Mouse (Mus musculus): ENCODE results near the gene Nsfl1c. TPM values are rescaled to one million over a fixed set of nuclear protein-coding genes. Genes with fewer than 3 reads are reported as not detected.
"Not testable (repeated sequence)": the region's sequence is repeated elsewhere in the genome, so short reads cannot be mapped to it uniquely, and the experiment has no call there.

The Nsfl1c gene
- total RNA-seq (2021), result 10 to 100 TPM; 79.2 to 83.6 TPM

DNA sequence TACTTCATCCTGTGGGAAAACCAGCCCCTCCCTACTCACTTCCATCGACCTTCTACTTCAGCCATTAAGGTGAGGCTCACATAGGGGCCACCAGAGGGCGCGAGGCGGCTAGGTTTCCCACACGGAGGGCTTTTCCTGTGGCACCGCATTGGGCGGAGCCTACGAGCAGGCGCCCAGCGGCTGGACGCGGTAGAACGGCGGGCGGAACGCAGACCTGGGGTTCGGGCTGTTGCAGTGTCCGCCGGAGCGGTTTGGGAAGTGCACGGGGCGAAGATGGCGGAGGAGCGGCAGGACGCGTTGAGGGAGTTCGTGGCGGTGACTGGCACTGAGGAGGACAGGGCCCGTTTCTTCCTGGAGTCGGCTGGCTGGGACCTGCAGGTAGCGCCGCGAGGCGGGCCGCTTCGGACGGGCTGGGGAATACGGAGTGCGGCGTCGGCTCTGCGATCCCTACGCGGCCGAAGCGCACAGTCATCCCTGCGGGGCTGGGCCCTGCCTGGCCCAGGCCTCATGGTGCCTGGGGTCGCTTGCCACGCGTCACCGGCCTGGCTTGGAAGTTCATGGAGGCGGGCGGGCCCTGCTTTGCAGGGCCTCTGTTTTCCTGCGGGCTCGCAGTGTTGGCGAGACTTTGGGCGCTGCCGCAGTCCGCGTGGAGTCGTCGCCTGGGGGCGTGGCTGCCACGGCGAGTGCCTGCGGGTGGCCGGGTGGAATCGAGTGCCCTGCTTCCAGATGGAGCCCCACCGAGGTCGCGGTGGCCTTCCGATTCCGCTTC is at the start of gene Nsfl1c:
Gene Nsfl1c, plus strand, starts transcription at position 148 of the 769 bp plus-strand sequence.
- DNase-seq, result peak; percentile 97
- intact Hi-C loops (cut with DNase I), result loop anchor here (1.0 to 5.0 kb wide), 5 partner anchors 49 to 817 kb away; partner anchors contain the start of gene Fkbp1a

DNA sequence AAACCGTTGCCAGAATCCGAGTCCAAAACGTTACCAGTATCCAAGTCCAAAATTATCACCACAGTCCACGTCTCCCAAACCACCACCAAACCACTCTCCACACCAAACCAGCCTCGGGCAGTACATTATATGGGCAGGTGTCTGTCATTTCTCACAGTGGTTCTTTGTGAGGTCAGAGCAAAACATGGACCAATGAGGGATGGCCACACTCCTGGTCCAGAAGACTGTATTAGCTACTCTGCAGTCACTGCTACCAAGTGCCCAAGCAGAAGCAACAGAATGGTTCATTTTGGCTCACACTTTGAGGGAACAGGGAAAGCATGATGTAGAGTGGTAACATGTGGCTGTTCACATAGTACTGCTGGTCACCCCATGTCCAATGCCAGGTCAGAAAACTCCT is 17.9 kb upstream of the Nsfl1c start, which contains the start of gene 4921509C19Rik:
Gene 4921509C19Rik, minus strand, starts transcription at position 101 of the 400 bp plus-strand sequence.
- intact Hi-C loops (cut with DNase I); DNase-seq: not testable (repeated sequence)

DNA sequence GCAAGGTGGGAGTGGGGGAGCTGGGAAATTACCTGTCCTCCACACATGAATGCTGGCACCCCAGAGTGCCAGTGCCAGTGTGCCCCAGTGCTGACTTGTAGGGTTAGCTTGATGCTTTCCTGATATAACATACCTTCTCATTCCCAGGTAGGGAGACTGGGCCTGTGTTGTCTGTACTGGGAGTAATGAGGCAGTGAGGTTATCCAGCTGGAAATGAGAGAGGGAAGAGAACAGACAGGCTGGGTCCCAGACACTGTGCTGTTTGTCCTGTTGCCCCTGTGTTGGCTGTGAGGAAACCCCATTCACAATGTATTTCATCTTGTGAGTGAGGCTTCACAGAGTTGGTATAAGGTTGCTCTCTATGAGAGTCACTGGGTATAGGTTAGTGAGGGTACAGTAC is 7.5 kb upstream of the Nsfl1c start:
- no peak for DNase-seq
- intact Hi-C loops (cut with DNase I), result no loop called here

DNA sequence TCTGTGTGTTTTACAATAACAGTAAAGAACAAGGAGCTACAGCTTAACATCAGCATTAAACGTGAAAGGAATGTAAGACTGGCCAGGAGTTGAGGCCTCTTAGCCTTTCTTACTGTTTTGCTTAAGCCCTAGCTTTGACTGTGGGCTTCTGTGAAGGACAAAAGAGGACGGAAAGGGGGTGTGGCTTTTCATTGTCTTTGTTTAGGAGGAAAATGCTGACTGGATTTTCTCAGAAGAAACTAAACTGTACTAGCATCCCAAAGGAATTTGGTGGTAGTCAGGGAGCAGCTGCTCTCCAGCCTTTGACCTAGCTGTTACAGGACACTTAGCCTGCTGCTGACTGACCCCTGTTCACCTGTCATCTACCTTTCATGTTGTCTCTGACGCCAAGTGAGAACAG is 4.4 kb downstream of the Nsfl1c start:
- intact Hi-C loops (cut with DNase I), result no loop called here
- no peak for DNase-seq

DNA sequence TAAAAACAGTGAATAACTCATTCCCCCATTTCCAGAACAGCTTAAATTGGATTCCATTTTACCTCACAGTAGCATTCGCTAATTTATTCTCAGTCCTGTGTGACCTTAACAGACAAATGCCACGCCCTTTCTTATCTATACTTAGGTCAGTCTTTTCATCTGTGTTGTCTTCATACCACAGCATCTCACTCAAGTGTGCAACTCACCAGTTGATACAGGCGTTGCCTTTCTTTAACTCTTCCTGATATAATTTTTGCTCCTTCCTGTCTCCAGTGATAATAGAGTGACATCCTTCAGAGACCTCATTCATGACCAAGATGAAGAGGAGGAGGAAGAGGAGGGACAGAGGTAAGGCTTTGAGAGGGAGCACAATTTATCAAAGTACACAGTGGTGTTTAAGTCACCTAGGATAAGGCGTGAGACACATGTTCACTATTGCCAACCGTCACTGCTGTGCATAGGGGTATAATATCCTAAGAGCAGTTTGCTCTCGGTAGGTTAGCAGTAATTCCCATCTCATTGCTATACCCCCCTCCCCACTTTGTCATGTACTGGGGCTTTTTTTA is 6.5 kb downstream of the Nsfl1c start:
- DNase-seq, result no peak
- intact Hi-C loops (cut with DNase I), result no loop called here

DNA sequence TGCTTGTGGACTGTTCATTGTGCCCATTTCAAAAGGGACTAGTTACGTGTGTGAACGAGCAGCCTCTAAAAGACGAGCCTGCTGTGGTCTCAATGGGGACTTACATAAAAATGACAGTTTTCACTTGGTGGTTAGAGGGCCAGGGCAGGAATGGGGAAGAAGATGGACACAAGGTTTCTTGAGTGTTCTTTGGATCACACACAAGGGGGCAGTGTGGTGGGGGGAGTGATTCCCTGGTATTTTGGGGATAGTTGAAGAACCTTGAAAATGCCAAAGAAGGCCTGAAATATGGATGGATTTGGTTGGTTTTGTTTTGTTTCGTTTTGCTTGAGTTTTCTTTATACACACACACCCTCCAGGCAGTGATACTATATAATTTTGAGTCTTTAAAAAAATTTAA is 10.2 kb downstream of the Nsfl1c start:
- DNase-seq, result no peak
- intact Hi-C loops (cut with DNase I), result no loop called here

DNA sequence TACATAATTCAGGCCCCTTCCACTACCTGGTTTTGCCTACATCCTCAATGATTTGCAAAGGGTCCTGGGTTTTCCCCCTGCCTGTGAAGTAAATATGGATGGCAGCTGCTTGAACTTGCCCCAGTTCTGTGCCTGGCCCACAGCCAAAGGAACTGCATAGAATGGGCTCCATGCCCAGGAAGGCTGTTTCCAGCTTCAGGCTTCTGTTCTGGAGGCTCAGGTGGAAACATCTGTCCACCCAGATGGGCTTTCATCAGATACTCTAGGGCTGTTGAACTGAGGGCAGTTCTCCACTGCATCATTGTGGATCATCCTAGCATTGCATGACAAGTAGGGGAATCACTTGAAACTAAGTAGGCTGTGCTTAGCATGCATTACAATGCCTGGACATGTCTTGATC is 18.2 kb downstream of the Nsfl1c start:
- intact Hi-C loops (cut with DNase I), result no loop called here

DNA sequence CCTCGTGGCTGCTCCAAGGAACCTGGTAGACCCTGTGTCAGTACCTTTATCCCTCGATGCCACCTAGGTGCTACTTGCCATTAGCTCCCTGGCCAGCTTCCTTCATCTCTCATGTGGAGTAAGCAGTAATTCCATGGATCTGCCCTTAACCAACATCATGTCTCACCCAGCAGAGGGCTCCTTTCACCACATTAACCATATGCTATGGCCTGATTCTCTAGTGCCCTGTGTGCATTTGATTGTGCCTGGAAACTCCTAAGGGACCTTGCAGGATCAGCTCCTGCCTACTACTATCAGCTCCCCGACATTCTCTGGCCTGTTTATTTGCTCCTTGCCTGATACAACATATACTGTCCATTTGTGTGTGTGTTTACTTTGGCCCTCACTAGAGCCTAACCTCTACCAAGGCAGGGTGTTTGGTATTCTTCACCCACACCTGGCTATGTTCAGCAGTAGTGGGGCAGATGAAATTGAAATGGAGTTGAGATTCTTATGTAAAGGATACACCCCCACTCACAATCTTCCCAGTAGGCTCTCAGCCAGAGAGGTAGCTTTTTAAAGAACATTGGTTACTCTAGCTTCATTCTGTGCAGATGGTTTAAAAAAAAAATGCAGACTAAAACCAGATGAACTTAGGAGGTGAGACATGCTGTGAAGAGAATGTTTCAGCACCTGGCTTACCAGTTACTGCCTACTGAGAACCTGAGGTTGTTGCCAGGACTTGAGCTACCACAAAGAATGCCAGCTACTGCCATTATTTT is 19.7 kb downstream of the Nsfl1c start:
- intact Hi-C loops (cut with DNase I), result no loop called here
- no peak for DNase-seq

More for the DNA sequence above, 18.2 kb downstream of the Nsfl1c start:
- peak; percentile 34 to 59 for DNase-seq

DNA sequence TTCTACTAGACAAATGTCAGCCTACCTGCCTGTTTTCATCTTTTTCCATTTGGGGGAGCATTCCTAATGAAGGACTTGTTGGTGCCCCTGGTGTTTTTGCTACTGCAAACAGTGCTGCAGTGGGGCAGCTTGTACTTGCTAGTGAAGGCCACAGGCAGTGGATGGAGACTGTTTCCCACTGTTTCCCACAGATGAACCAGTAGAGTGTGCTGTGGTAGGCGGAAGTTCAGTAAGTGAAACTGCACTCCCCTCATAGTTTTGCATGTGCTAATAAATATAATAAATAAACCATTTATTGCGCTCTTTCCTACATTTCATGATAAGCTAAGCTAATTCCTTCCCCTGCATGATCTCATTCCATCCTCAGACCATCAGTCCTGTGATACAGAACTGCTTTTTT is 25.0 kb downstream of the Nsfl1c start:
- DNase-seq, result no peak
- intact Hi-C loops (cut with DNase I), result no loop called here

DNA sequence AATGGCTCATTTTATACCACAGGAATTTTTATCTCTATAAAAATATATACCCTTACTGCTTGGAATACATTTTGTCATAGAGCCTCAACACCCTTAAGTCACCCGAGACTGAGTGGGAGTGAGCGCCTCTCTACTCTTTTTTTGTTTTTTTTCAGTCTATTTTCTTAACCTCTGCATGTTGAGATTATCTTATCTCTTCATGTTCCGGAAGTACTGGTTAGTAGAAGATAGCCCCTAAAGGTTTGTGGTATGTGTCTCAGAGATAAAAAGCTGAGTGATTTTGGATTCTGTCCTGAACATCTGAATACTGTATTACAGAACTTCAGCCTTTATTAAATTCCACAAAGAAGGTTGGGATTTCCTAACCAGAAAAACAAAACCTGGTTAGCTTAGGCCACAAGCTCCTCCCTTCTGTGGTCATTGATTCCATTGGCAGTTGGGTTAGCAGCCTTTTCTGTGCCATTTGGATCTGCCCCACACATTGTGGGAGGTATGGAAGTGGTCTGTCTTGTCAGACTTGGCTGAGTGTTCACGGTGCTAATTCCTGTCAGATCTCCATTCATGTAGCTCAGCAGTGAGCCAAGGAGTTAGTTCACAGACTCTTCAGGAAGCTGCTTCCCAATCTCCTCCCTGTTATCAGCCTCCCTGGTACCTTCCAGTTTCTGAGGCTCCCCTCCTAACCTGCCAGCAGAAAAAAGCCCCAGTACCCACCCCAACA is 30.5 kb downstream of the Nsfl1c start:
- intact Hi-C loops (cut with DNase I), result no loop called here
- no peak for DNase-seq

DNA sequence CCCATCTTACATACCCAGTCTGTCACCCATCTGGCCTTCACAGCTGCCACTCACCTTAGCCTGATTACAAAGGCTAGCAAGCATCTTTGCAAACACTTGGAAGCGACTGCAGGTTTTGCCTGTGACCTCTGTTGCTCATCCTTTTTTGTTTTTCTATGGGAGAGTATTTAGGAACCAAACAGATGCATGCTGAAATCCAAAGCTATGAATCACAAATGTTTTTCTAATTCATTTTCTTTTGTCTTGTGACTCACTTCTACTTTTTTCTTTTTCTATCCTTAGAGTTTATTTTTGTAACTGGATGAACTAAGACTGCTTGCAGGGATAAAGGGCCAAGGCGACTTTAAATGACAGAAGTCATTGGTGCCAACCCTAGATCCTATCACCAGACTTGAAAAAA is 31.5 kb downstream of the Nsfl1c start:
- DNase-seq, result no peak
- intact Hi-C loops (cut with DNase I), result no loop called here

DNA sequence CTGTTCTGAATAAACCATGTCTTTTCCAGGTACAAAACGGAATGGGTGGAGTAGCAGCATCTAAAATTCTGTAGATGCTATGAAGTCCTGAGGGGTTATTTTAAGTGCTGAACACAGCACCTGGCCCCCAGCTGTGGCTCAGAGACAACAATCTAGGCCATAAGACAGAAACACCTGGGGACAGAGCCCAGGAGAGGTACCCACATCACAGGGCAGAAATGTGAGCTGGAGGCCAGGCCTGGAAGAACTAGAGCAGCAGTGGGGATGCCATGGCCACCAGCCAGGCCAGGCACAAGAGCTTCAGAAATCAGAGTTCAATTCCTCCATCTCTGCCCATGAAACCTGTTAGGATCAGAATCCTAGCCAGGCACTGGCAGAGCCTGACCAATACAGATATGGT is 34.1 kb downstream of the Nsfl1c start:
- no peak for DNase-seq

DNA sequence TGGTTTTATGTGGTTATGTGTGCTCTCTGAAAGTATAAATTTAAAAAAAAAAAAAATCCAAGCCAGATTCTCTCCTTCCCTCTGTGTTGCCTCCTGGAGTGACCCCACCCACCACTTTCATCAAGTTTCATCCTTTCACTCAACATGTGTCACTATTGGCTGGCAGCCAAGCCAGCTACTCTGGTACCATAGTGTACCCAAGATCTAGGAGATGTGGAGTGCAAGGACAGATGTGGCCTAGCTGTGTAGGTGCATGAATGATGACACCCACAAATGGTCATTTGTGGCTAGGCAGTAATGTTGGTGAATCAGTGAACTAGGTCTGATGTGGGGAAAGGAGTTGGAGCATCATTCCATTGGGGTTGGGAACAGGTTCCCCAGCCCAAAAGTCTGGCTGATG is 35.2 kb downstream of the Nsfl1c start:
- DNase-seq, result no peak

More for the DNA sequence above, 34.1 kb downstream of the Nsfl1c start:
- intact Hi-C loops (cut with DNase I), result no loop called here

DNA sequence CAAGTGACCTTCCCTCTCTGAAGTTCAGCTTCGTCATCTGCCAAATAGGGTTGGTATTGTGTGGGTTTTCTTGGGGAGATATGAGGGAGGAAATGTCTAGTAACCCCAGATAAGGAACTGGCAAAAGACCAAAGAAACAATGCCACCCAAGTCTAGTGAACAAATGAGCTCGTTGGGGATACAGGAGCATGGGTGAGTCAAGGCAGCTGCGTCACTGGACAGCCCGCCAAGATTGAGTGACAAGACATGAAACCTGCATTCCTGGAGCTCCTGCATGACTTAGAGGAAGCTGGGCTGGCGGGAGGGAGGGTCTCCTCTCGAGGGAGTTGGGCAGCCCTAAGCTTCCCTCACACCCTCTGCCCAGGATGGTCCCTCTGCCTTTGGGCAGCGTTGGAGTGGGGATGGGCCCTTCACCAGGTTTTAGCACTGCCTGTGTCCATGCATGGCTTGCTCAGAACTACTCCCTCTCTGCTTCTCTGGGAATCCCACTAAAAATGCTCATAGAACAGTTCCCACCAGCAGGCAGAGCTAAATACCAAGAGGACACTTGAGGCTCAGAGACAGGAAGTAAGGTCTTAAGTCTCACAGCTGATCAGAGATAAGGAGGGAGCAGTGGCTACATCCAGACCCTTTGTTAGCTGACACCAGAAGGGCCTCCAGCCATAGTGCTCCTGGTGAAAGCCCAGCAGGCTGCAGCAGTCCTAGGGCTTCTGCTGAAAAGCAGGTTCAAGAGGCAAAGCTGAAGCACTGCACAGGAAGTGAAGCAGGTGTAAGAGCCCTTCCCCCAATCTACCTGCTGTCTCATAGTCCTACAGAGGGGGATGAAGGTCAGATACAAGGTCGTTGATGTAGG is 36.6 kb downstream of the Nsfl1c start:
- DNase-seq, result no peak
- intact Hi-C loops (cut with DNase I), result no loop called here

More for the DNA sequence above, 35.2 kb downstream of the Nsfl1c start:
- intact Hi-C loops (cut with DNase I), result no loop called here

DNA sequence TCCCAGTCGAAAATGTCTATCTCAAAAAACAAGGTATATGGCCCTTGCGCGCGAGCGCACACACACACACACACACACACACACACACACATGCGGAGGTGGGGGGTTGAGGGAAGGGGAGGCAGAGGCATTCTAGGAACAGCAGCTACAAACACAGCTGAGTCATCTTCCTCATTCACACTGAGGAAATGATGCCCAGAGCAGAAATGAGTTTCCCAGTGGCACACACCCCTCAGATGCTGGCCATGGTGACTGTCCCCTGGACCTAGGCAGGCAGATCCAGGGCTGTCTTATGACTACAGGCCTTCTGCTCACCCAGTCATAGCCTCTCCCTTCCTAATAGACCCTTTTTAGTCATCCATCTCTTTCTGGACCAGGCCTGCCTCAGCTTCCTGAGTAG is 39.6 kb downstream of the Nsfl1c start:
- no peak for DNase-seq
- intact Hi-C loops (cut with DNase I), result no loop called here

DNA sequence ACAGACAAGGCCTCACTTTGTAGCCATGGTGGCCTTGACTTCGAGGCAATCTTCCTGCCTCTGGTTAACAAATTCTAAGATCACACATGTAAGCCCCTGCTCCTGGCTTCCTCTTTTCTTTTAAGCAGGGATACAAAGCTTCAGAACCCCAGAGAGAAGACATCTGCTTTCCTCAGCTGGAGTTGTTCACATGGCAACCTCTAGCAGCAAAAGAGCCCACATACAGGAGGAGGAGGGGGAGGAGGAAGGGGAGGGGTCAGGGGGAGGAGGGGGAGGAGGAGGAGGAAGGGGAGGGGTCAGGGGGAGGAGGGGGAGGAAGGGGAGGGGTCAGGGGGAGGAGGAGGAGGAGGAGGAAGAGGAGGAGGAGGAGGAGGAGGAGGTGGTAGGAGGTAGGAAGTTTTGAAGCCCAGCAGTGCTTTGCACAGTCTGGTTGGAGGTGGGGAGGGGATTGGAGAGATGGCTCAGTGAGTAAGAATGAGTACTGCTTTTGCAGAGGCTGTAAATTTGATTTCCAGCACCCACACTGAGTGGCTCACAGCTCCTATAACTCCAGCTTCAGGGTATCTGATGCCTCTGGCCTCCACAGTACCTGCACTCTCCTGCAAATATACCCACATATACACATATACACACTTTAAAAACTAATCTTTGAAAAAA is 42.1 kb downstream of the Nsfl1c start:
- DNase-seq, result no peak
- intact Hi-C loops (cut with DNase I), result no loop called here

DNA sequence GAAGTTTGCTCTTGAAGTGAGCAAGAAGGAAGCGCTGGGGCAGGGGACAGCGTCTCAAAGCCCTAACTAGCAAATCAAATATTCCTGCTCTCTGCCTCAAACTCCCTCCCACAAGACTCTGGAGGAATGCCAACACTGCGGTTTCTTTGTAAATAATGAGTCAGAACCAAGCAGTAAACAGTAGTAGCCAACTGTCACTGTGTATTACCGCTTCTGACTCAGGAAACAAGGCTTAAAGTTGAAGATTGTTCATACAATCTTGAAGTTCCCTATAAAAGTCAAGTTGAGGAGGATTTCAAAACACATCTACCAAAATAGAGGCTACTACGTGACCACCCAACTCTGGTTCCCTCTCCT is 42.6 kb downstream of the Nsfl1c start:
- DNase-seq, result peak; percentile 45 to 50
- intact Hi-C loops (cut with DNase I), result no loop called here

DNA sequence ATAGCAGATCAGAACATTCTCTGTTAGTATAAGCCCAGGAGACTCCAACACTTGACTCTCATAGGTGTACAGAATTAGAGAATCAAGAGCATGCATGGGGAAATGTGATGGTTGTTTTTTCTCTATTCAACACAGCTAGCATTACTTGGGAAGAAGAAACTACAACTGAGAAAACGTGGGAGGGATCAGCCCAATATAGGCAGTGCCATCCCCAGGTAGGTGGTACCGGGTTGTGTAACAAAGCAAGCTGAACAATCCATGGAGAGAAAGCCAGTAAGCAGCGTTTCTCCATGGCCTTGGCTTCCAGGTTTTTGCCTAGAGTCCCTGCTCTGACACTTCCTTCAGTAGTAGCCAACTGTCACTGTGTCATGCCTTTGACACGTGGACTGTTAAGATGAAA is 44.7 kb downstream of the Nsfl1c start:
- intact Hi-C loops (cut with DNase I), result no loop called here
- no peak for DNase-seq

DNA sequence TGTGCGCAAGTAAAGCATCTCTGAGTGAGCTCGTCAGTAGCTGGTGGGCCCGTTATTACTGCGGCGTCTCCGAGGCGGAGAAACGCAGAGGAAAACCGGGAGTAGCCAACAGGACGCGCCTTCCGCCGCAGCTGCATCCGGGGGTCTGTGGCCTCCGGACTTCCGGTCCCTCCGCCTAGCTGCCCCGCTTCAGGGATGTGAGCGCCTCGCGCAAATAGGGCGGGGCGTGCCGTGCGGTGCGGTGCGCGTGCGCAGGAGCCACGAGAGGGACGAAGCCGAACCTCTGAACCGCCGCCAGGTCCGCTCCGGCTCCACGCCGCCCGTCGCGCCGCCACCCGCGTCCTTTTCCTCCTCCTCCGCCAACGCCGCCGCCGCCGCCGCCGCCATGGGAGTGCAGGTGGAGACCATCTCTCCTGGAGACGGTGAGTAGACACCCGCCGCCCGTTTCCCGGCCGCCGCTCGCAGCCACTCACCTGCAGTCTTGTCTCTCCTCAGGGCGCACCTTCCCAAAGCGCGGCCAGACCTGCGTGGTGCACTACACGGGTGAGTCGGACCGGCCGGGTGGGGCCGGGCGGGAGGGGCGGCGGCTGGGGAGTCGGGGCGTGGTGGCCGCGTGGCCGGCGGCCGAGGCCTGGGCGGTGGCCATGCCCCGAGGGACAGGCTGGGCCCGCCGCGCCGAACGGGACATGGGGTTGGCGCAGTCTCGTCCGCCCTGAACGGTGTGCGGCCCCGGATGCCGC is 48.5 kb downstream of the Nsfl1c start, which contains the start of gene Fkbp1a:
Gene Fkbp1a, plus strand, starts transcription at position 161 of the 740 bp plus-strand sequence.
- intact Hi-C loops (cut with DNase I), result loop anchor here (2.0 kb wide), 2 partner anchors 32 to 48 kb away; partner anchors contain the start of gene Nsfl1c

More for the DNA sequence above, 48.5 kb downstream of the Nsfl1c start, which contains the start of gene Fkbp1a:
- peak; percentile 98 for DNase-seq
